Mouse (Mus musculus) liver, postnatal 0 days (tissue): ENCODE measurements around the gene Rgs14.

ENCODE experiments used
- CTCF ChIP-seq: sonication (generic); IDR thresholded peaks from 2 replicates; pipeline ENCODE4 v1.5.1; 2016; ENCODE audit warnings: antibody characterized with exemption, low read depth
- EP300 ChIP-seq: IDR thresholded peaks from 2 replicates; pipeline ENCODE4 v1.6.1; 2016; ENCODE audit warnings: antibody characterized with exemption, low read depth, mild to moderate bottlenecking

- TF ChIP-seq EP300 (no peak), CTCF (no peak)
These were observed 39.1 kb downstream of the Rgs14 start for GRCm38 (mm10) chr13:55408546-55409120.
